Mouse (Mus musculus) megakaryocyte, embryonic 14.5 days (primary cell): ENCODE measurements around the gene Gkn1. TPM values are rescaled to one million over a fixed set of nuclear protein-coding genes. Genes with fewer than 3 reads are reported as not detected.

Experiments
- H3K27me3 ChIP-seq: replicated peaks from 2 replicates; pipeline ENCODE3; 2012; ENCODE audit warnings: inconsistent platforms
- H3K36me3 ChIP-seq: replicated peaks from 2 replicates; pipeline ENCODE3; 2012; ENCODE audit warnings: low read length, inconsistent platforms, mixed read lengths
- H3K4me1 ChIP-seq: 2 replicates; pipeline ENCODE4 v1.6.1; 2012; ENCODE audit warnings: inconsistent platforms
- H3K4me3 ChIP-seq: replicated peaks from 2 replicates; pipeline ENCODE3; 2012; ENCODE audit warnings: moderate library complexity, mild to moderate bottlenecking, inconsistent platforms
- H3K9me3 ChIP-seq: 2 replicates; pipeline ENCODE4 v1.6.1; 2012; ENCODE audit warnings: inconsistent platforms
- FLI1 ChIP-seq: IDR thresholded peaks from 2 replicates; pipeline ENCODE4 v1.6.1; 2012; ENCODE audit warnings: low read length, inconsistent platforms, mixed read lengths
- GATA1 ChIP-seq: IDR thresholded peaks from 3 replicates; pipeline ENCODE4 v1.6.1; 2012; ENCODE audit warnings: mixed read lengths, low read length, inconsistent platforms, borderline replicate concordance
- polyA plus RNA-seq: library from polyadenylated mRNA; stranded (reverse); fragments of >175 nt; gene quantifications from 2 replicates; pipeline ENCODE4 v1.2.3, GENCODE M21; 2012; ENCODE audit warnings: low replicate concordance; ENCODE audit not compliant: insufficient read depth

Gene Gkn1
- not detected in 2 replicates for polyA plus RNA-seq

GRCm38 (mm10) chr6:87350829-87351228, at the start of gene Gkn1:
TSS of gene Gkn1 (minus strand) at chr6:87350942.
- peaks cover 38% of the 10 kb centered on the region for H3K27me3 ChIP-seq
- no peak for TF ChIP-seq FLI1
- H3K4me1 ChIP-seq, result no peaks in the 10 kb centered on the region
- no peaks in the 10 kb centered on the region for H3K9me3 ChIP-seq
- no peak within 1 kb of the TSS for H3K4me3 ChIP-seq
- no peaks in the 10 kb centered on the region for H3K36me3 ChIP-seq

DNA sequence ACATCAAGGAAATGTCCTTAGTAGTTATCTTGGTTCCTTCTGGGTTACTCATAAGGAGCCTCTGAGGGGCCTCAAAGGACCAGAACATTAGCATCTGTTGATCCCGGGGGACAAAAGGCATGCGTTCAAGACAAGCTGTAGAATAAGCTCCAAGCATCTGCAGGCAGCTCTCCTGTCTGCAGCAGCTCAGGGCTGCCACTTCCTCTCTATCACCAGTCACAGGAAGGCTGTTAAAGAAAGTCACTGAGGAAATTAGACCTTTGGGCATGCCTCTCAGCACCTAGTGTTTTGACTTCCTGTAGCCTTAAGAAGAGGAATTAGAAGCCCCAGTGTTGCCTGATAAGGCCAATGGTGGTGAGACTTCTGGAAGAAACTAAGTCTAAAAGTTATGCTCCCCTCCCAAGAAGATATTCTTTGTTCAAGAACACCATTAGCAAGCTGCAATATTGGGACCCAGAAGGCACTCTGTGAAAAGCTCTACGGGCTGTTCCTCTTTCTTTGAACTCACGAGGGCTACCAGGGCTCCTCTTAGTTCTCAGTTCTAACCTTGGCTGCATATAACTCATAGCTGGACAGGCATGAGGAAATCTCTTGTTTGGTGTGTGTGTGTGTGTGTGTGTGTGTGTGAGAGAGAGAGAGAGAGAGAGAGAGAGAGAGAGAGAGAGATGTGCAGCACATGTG, 49.3 kb upstream of the Gkn1 start:
- Histone ChIP-seq H3K4me1 (peaks cover 28% of the 10 kb centered on the region), H3K27me3 (peaks cover 9% of the 10 kb centered on the region), H3K9me3 (no peaks in the 10 kb centered on the region), H3K36me3 (no peaks in the 10 kb centered on the region), H3K4me3 (peak overlapping the region; percentile 57)
- TF ChIP-seq FLI1 (no peak), GATA1 (no peak)

GRCm38 (mm10) chr6:87399137-87399536, 48.4 kb upstream of the Gkn1 start:
- Histone ChIP-seq H3K9me3 (no peaks in the 10 kb centered on the region), H3K4me1 (peaks cover 36% of the 10 kb centered on the region), H3K4me3 (peak overlapping the region; percentile 28), H3K36me3 (no peaks in the 10 kb centered on the region), H3K27me3 (peaks cover 12% of the 10 kb centered on the region)
- TF ChIP-seq FLI1, result no peak
- TF ChIP-seq GATA1, result no peak

DNA sequence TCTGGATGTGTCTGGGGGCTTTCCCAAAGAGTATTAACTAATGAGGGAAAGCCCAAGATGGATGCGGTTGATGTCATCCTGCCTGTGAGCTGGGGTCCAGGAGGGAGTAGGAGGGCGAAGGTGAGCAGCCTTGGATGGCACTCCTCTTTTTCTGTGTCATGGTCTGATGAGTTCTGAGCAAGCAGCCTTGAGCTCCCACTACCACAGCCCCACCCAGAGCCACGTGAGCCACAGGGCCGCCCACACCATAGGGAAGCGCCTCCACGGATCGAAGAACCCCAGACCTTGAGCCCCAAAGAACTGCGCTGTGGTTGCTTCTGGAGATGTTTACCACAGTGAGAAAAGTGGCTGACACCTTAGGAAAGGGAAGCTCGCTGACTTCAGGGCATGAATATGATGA, 44.0 kb upstream of the Gkn1 start:
- Histone ChIP-seq H3K9me3 (no peaks in the 10 kb centered on the region), H3K4me1 (peaks cover 28% of the 10 kb centered on the region), H3K4me3 (no peak overlapping the region), H3K36me3 (no peaks in the 10 kb centered on the region), H3K27me3 (peaks cover 22% of the 10 kb centered on the region)
- no peak for TF ChIP-seq FLI1
- TF ChIP-seq GATA1, result no peak

GRCm38 (mm10) chr6:87393466-87394205, 42.9 kb upstream of the Gkn1 start:
- Histone ChIP-seq H3K9me3 (no peaks in the 10 kb centered on the region), H3K4me3 (no peak overlapping the region), H3K27me3 (peaks cover 22% of the 10 kb centered on the region), H3K4me1 (peaks cover 24% of the 10 kb centered on the region), H3K36me3 (no peaks in the 10 kb centered on the region)
- TF ChIP-seq GATA1, result no peak

- Histone ChIP-seq H3K9me3 (no peaks in the 10 kb centered on the region), H3K36me3 (no peaks in the 10 kb centered on the region), H3K4me1 (peaks cover 23% of the 10 kb centered on the region), H3K4me3 (no peak overlapping the region), H3K27me3 (peaks cover 31% of the 10 kb centered on the region)
- TF ChIP-seq GATA1 (no peak), FLI1 (no peak)
These were observed 38.8 kb upstream of the Gkn1 start for GRCm38 (mm10) chr6:87389455-87389989.

- Histone ChIP-seq H3K4me3 (no peak within 1 kb of the TSS), H3K36me3 (no peaks in the 10 kb centered on the region), H3K4me1 (peaks cover 22% of the 10 kb centered on the region), H3K9me3 (no peaks in the 10 kb centered on the region), H3K27me3 (peaks cover 37% of the 10 kb centered on the region)
- no peak for TF ChIP-seq GATA1
- no peak for TF ChIP-seq FLI1
These were observed 38.1 kb upstream of the Gkn1 start, which contains the start of gene Gkn3 for GRCm38 (mm10) chr6:87388877-87389276. TSS of gene Gkn3 (minus strand) at chr6:87388935.

DNA sequence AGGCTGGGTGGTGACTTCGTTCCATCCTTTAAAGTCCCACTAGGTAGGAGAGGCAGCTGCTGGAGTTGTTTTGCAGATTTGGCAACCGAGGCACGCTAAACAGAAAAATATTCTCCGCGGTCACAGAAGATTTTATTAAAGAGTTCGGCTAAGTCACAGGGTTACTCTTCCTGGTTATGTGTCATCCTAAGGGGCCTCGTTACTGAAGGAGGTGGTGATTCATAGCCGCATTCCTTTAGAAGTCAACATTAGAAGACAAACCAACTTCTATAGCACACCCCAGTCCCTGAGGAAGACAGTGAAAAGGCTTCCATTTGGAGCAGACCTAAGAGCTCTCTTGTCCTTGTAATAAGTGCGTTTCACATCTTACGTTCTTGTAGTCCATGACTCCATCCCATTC, 35.9 kb upstream of the Gkn1 start:
- H3K36me3 ChIP-seq, result no peaks in the 10 kb centered on the region
- H3K4me1 ChIP-seq, result peaks cover 14% of the 10 kb centered on the region; the same call in 1 of the 2 replicates
- no peaks in the 10 kb centered on the region for H3K9me3 ChIP-seq
- no peak for TF ChIP-seq FLI1
- no peak for TF ChIP-seq GATA1
- H3K27me3 ChIP-seq, result peaks cover 51% of the 10 kb centered on the region
- no peak overlapping the region for H3K4me3 ChIP-seq

DNA sequence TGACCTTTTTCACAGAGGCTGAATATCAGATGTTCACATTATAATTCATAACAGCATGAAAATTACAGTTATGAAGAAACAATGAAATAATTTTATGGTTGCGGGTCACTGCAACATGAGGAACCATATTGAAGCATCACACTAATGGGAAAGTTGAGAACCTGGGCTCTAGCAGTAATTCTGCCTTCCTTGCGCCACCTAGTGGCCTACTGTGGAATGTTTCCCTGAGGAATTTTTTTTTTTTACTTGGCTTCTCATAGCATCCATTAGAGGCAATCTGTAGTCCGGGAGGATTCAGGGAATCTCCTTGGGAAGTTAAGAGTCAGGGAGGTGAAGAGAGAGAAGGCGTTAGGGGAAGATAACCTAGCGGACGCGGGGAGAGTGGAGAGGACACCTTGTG, 35.5 kb upstream of the Gkn1 start:
- no peaks in the 10 kb centered on the region for H3K9me3 ChIP-seq
- peaks cover 53% of the 10 kb centered on the region for H3K27me3 ChIP-seq
- H3K4me3 ChIP-seq, result no peak overlapping the region
- no peaks in the 10 kb centered on the region for H3K36me3 ChIP-seq
- TF ChIP-seq FLI1, result no peak
- TF ChIP-seq GATA1, result no peak
- peaks cover 14% of the 10 kb centered on the region; the same call in 1 of the 2 replicates for H3K4me1 ChIP-seq

DNA sequence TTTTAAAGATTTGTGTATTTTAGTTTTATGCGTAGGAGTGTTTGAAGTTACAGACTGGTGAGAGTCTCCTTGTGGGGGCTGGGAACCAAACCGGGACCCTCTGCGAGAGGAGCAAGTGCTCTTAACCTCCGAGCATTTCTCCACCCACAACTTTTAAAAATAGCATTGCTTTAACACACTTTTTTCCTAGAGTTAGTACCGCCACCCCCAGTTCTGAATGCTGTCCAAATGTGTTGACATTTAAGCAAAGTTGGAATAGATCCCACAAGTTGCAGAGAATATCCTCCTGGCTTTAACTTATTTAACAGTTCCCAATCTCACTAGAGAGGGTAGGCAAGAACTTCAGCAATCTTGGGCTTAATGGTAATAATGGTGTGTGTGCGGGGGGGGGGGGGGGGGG, 34.0 kb upstream of the Gkn1 start:
- H3K4me3 ChIP-seq, result no peak overlapping the region
- peaks cover 57% of the 10 kb centered on the region for H3K27me3 ChIP-seq
- no peak for TF ChIP-seq FLI1

More for the DNA sequence above, 34.0 kb upstream of the Gkn1 start:
- Histone ChIP-seq H3K9me3 (no peaks in the 10 kb centered on the region), H3K36me3 (no peaks in the 10 kb centered on the region), H3K4me1 (peaks cover 12% of the 10 kb centered on the region; the same call in 1 of the 2 replicates)
